Mouse (Mus musculus) heart, embryonic 15.5 days (tissue): ENCODE results near the gene Stat2. TPM values are rescaled to one million over a fixed set of nuclear protein-coding genes. Genes with fewer than 3 reads are reported as not detected.

Experiments used
- ATAC-seq: fragments of 200-750 bp; cut with Nextera tagmentation; replicated peaks from 2 replicates; pipeline ENCODE4 v1.8.0; 2017; ENCODE audit warnings: low read depth, moderate TSS enrichment; ENCODE audit not compliant: insufficient number of reproducible peaks, insufficient read depth, low FRiP score
- H3K27ac ChIP-seq: fragments of 300-500 bp; sonication (generic); 2 replicates; pipeline ENCODE4 v1.5.1; 2015; ENCODE audit warnings: mild to moderate bottlenecking, inconsistent platforms
- H3K27me3 ChIP-seq: fragments of 300-500 bp; sonication (generic); 2 replicates; pipeline ENCODE4 v1.6.1; 2015; ENCODE audit warnings: inconsistent platforms
- H3K36me3 ChIP-seq: fragments of 300-500 bp; sonication (generic); 2 replicates; pipeline ENCODE4 v1.6.1; 2015; ENCODE audit warnings: mild to moderate bottlenecking, inconsistent platforms
- H3K4me1 ChIP-seq: fragments of 300-500 bp; sonication (generic); replicated peaks from 2 replicates; pipeline ENCODE4 v1.6.1; 2015; ENCODE audit warnings: inconsistent platforms
- H3K4me2 ChIP-seq: fragments of 300-500 bp; sonication (generic); 2 replicates; pipeline ENCODE4 v1.6.1; 2015; ENCODE audit warnings: inconsistent platforms, mild to moderate bottlenecking, moderate library complexity
- H3K4me3 ChIP-seq: fragments of 300-500 bp; sonication (generic); 2 replicates; pipeline ENCODE4 v1.5.1; 2015; ENCODE audit warnings: mild to moderate bottlenecking, inconsistent platforms
- H3K9ac ChIP-seq: fragments of 300-500 bp; sonication (generic); 2 replicates; pipeline ENCODE4 v1.6.1; 2015; ENCODE audit warnings: mild to moderate bottlenecking, inconsistent platforms
- H3K9me3 ChIP-seq: fragments of 300-500 bp; sonication (generic); replicated peaks from 2 replicates; pipeline ENCODE4 v1.6.1; 2016; ENCODE audit warnings: inconsistent platforms
- WGBS: fragments of 180-500 bp; shearing (Covaris S2); methylation state at CpG from one replicate; pipeline ENCODE4 v1.1.7; 2015; ENCODE audit warnings: mixed read lengths; 5-methylcytosine and 5-hydroxymethylcytosine counted together
- polyA plus RNA-seq: library from polyadenylated mRNA; unstranded; fragments of >200 nt; fragmentation: Nextera tagmentation; extraction: Ambion mirVana; gene quantifications from 2 replicates; pipeline ENCODE4 v1.2.1, GENCODE M21; 2015

Stat2 gene
- 9.6 and 12.3 TPM in 2 replicates for polyA plus RNA-seq

- H3K4me1 ChIP-seq = peaks cover 8% of the 10 kb centered on the region; the same call in 1 of the 2 replicates
- H3K36me3 ChIP-seq = no peaks in the 10 kb centered on the region
- H3K9me3 ChIP-seq = no peaks in the 10 kb centered on the region
- H3K27ac ChIP-seq = peak within 1 kb of the TSS; percentile 85
- H3K9ac ChIP-seq = peak within 1 kb of the TSS; percentile 85
- H3K4me3 ChIP-seq = peak within 1 kb of the TSS; percentile 98
- peak within 1 kb of the TSS; percentile 76 for H3K4me2 ChIP-seq
- under 1% methylated on average over 43 of the region's 43 CpGs for WGBS
- H3K27me3 ChIP-seq = no peaks in the 10 kb centered on the region
- ATAC-seq = peak; percentile 100
Observed at GRCm38 (mm10) chr10:128270287-128270841, at the start of gene Stat2. TSS of gene Stat2 (plus strand) at chr10:128270559.

GRCm38 (mm10) chr10:128221533-128222286 lies 48.6 kb upstream of the Stat2 start:
- Histone ChIP-seq H3K4me1 (no peaks in the 10 kb centered on the region), H3K27me3 (no peaks in the 10 kb centered on the region), H3K4me2 (no peak overlapping the region), H3K9ac (no peak overlapping the region), H3K36me3 (no peaks in the 10 kb centered on the region), H3K4me3 (no peak overlapping the region), H3K27ac (no peak overlapping the region), H3K9me3 (no peaks in the 10 kb centered on the region)
- ATAC-seq = no peak
- 60% methylated on average over 16 of the region's 16 CpGs for WGBS

GRCm38 (mm10) chr10:128225064-128225463 lies 45.3 kb upstream of the Stat2 start:
- WGBS = 40% methylated on average over 5 of the region's 5 CpGs
- no peaks in the 10 kb centered on the region for H3K36me3 ChIP-seq
- no peak overlapping the region for H3K4me3 ChIP-seq
- H3K4me2 ChIP-seq = no peak overlapping the region
- no peaks in the 10 kb centered on the region for H3K27me3 ChIP-seq
- no peak overlapping the region for H3K9ac ChIP-seq
- ATAC-seq = no peak
- H3K4me1 ChIP-seq = no peaks in the 10 kb centered on the region
- no peaks in the 10 kb centered on the region for H3K9me3 ChIP-seq
- H3K27ac ChIP-seq = no peak overlapping the region

DNA sequence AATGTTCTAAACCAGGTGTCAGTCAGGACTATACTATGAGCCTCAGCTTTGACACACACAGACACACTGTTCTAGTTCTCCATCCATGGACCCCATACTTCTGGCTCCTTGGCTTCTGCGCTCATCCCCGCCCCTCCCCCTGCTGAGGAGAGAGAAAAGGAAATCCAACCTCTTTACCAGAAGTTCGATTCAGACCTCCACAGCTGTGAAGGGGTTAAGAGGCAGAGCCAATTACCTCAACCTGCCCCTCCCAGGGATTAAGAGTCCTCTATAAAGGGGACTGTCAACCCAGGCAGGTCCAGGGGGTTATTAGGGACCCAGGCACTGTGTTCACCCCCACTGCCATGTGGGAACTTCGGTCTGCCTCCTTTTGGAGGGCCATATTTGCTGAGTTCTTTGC lies 44.8 kb upstream of the Stat2 start, which contains the start of gene Mip:
Gene Mip (plus strand): TSS at position 301 of the 400 bp plus-strand sequence.
- Histone ChIP-seq H3K27ac (no peak within 1 kb of the TSS), H3K4me3 (no peak within 1 kb of the TSS), H3K9ac (no peak within 1 kb of the TSS), H3K9me3 (no peaks in the 10 kb centered on the region), H3K4me2 (no peak within 1 kb of the TSS), H3K4me1 (no peaks in the 10 kb centered on the region), H3K36me3 (no peaks in the 10 kb centered on the region), H3K27me3 (no peaks in the 10 kb centered on the region)
- 55% methylated on average over 4 of the region's 4 CpGs for whole genome bisulfite sequencing
- no peak for ATAC-seq

GRCm38 (mm10) chr10:128227592-128227991 lies 42.8 kb upstream of the Stat2 start:
- no peak for ATAC-seq
- no peaks in the 10 kb centered on the region for H3K9me3 ChIP-seq
- no peaks in the 10 kb centered on the region for H3K36me3 ChIP-seq
- no peak overlapping the region for H3K27ac ChIP-seq
- no peaks in the 10 kb centered on the region for H3K27me3 ChIP-seq
- WGBS = 68% methylated on average over 9 of the region's 9 CpGs
- no peak overlapping the region for H3K9ac ChIP-seq
- H3K4me3 ChIP-seq = no peak overlapping the region
- no peak overlapping the region for H3K4me2 ChIP-seq
- H3K4me1 ChIP-seq = peaks cover 4% of the 10 kb centered on the region

- Histone ChIP-seq H3K4me3 (no peak overlapping the region), H3K4me1 (peaks cover 7% of the 10 kb centered on the region), H3K27ac (no peak overlapping the region), H3K9me3 (no peaks in the 10 kb centered on the region), H3K9ac (no peak overlapping the region), H3K27me3 (no peaks in the 10 kb centered on the region), H3K4me2 (no peak overlapping the region), H3K36me3 (no peaks in the 10 kb centered on the region)
- no peak for ATAC-seq
- 89% methylated on average over 8 of the region's 8 CpGs for WGBS
Observed at GRCm38 (mm10) chr10:128228009-128228408, 42.4 kb upstream of the Stat2 start.

DNA sequence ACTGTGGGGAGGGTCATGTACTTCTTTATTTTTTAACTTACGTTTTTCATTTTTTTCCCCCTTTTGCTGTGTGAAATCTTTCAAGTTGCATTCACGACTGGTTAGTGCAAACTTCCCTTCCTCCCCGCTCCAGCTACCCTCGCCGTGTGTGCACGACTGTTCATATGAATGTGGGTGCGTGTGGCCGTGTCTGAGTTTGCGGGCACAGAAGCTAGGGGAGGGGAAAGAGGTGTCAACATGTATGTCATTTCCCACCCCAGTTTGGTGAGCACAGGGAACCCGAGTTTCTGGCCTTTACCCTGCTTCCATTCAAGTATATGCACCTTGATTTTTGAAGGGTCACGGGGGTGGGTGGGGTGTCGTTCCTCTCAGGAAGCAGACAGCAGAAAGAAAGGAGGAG lies 39.8 kb upstream of the Stat2 start:
- Histone ChIP-seq H3K9me3 (no peaks in the 10 kb centered on the region), H3K27me3 (no peaks in the 10 kb centered on the region), H3K4me1 (peaks cover 8% of the 10 kb centered on the region), H3K4me3 (no peak overlapping the region), H3K36me3 (no peaks in the 10 kb centered on the region; the same call in 1 of the 2 replicates), H3K27ac (no peak overlapping the region), H3K9ac (no peak overlapping the region), H3K4me2 (no peak overlapping the region)
- no peak for ATAC-seq
- WGBS = 81% methylated on average over 12 of the region's 12 CpGs

GRCm38 (mm10) chr10:128231146-128231545 lies 39.2 kb upstream of the Stat2 start:
- WGBS = 14% methylated on average over 5 of the region's 5 CpGs
- H3K4me3 ChIP-seq = peak overlapping the region; percentile 70
- no peak for ATAC-seq
- H3K4me2 ChIP-seq = peak overlapping the region; percentile 82
- H3K27ac ChIP-seq = peak overlapping the region; percentile 94
- H3K4me1 ChIP-seq = peaks cover 8% of the 10 kb centered on the region
- H3K9me3 ChIP-seq = no peaks in the 10 kb centered on the region
- H3K9ac ChIP-seq = peak overlapping the region; percentile 74
- no peaks in the 10 kb centered on the region; the same call in 1 of the 2 replicates for H3K36me3 ChIP-seq
- no peaks in the 10 kb centered on the region for H3K27me3 ChIP-seq

- Histone ChIP-seq H3K4me1 (peaks cover 8% of the 10 kb centered on the region), H3K9ac (peak within 1 kb of the TSS; percentile 74), H3K27me3 (no peaks in the 10 kb centered on the region), H3K9me3 (no peaks in the 10 kb centered on the region), H3K4me3 (peak within 1 kb of the TSS; percentile 70), H3K36me3 (no peaks in the 10 kb centered on the region; the same call in 1 of the 2 replicates), H3K27ac (peak within 1 kb of the TSS; percentile 94), H3K4me2 (peak within 1 kb of the TSS; percentile 82)
- peak; percentile 93 for ATAC-seq
- WGBS = under 1% methylated on average over 58 of the region's 58 CpGs
Observed at GRCm38 (mm10) chr10:128231697-128232419, 38.5 kb upstream of the Stat2 start, which contains the start of gene Timeless. TSS of gene Timeless (plus strand) at chr10:128232065.

DNA sequence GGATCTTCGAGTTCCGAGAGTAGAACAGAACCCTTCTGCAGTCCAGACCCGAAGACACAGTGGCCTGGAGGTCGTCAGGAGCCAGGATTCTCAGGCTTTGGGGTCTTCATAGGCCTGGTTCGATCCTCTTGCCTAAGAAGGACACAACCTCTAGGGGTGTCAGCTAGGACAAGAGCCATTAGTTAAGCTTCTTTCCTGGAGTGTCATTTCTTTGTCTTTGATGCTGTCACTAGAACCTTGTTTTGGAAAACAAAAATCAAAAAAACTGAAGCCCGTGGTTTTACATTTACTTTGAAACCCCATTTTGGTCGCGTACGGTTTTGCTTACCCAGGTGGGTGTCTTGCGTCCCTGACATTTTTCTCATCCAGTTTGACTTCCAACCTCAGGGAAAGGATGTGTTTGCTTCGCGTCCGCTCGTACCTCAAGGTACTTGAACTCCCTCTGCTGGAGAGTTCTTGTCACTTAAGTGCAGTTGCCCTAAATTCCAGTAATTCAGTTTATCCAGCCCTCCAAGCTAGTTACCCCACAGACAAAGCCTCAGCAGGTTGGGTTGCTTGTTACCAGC lies 37.9 kb upstream of the Stat2 start:
- peak overlapping the region; percentile 70 for H3K4me3 ChIP-seq
- H3K27me3 ChIP-seq = no peaks in the 10 kb centered on the region
- H3K36me3 ChIP-seq = no peaks in the 10 kb centered on the region; the same call in 1 of the 2 replicates
- under 1% methylated on average over 14 of the region's 14 CpGs for WGBS
- no peaks in the 10 kb centered on the region for H3K9me3 ChIP-seq
- ATAC-seq = peak; percentile 29
- peak overlapping the region; percentile 94 for H3K27ac ChIP-seq
- H3K4me2 ChIP-seq = peak overlapping the region; percentile 82
- H3K9ac ChIP-seq = peak overlapping the region; percentile 74
- H3K4me1 ChIP-seq = peaks cover 8% of the 10 kb centered on the region

DNA sequence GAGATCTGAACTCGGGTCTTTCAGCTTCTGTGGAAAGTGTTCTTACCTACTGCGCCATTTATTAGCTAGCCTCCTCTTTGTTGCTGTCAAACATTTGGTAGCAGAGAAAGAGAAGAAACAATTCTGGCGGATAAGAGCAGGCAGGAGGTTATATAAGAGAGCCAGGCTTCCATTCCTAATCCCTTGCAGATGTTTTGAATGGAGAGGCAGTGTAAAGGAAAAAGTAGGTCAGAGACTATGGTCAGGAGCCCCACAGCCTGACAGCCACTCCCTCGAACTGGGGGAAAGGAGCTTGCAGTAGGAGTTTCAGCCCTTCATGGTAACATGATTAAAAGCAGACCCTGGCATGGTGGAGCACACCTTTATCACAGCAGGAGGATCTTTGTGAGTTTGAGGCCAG lies 34.0 kb upstream of the Stat2 start:
- Histone ChIP-seq H3K27ac (no peak overlapping the region), H3K9me3 (no peaks in the 10 kb centered on the region), H3K9ac (no peak overlapping the region), H3K27me3 (no peaks in the 10 kb centered on the region), H3K4me3 (no peak overlapping the region), H3K4me2 (no peak overlapping the region), H3K36me3 (peaks cover 18% of the 10 kb centered on the region), H3K4me1 (peaks cover 9% of the 10 kb centered on the region)
- no peak for ATAC-seq
- WGBS = 76% methylated on average over 4 of the region's 4 CpGs
